Mouse (Mus musculus): ENCODE measurements around the gene Itch.
"Not testable (repeated sequence)": the region's sequence is repeated elsewhere in the genome, so short reads cannot be mapped to it uniquely, and the experiment has no call there.

Itch gene

GRCm38 (mm10) chr2:155133011-155133976 is at the start of gene Itch:
Gene Itch (plus strand): TSS chr2:155133509.
- DNase-seq (ENCODE audit: low spot score in 2 of 2) = peak; percentile 92 to 97

GRCm38 (mm10) chr2:155084546-155084945 is 48.8 kb upstream of the Itch start:
- DNase-seq (ENCODE audit: low spot score in 2 of 2) = no peak

DNA sequence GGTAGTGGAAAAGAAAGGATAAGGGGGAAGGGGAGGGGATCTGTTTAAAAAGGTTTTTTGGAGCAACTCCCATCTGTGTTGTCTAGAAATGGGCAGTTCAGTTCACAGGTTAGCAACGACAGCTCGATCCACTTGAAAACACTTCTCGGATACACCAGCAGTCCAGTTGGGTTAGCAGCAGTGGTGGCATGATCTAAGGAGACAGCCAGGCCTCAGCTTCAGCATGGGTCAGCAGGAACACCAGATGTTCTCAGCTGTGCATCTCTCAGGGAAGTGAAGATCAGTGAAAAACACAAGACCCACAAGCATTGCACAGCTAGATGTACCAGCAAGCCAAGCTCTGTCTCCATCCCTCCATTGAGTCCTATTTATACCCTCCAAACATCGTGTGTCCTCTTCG is 47.0 kb upstream of the Itch start:
- DNase-seq (ENCODE audit: low spot score in 2 of 2) = no peak

DNA sequence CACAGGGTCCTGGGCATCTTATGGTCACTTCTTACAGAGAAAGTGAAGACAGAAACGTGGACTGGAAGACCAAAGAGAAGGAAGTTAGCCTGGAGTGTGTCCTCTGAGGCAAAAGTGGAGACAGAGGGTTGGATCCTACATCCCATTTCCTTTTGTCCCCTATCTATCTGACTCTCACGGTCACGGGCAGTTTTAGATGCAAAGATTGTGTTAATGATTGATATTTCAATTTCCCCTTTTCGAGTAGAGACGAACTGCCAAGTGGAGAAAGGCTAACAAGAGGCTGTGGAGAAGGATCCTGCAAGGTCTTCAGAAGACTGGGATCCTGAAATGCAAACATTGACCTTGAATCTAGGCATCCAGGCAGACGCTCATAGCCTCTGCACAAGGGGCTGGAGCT is 45.0 kb upstream of the Itch start:
- DNase-seq (ENCODE audit: low spot score in 2 of 2) = no peak

DNA sequence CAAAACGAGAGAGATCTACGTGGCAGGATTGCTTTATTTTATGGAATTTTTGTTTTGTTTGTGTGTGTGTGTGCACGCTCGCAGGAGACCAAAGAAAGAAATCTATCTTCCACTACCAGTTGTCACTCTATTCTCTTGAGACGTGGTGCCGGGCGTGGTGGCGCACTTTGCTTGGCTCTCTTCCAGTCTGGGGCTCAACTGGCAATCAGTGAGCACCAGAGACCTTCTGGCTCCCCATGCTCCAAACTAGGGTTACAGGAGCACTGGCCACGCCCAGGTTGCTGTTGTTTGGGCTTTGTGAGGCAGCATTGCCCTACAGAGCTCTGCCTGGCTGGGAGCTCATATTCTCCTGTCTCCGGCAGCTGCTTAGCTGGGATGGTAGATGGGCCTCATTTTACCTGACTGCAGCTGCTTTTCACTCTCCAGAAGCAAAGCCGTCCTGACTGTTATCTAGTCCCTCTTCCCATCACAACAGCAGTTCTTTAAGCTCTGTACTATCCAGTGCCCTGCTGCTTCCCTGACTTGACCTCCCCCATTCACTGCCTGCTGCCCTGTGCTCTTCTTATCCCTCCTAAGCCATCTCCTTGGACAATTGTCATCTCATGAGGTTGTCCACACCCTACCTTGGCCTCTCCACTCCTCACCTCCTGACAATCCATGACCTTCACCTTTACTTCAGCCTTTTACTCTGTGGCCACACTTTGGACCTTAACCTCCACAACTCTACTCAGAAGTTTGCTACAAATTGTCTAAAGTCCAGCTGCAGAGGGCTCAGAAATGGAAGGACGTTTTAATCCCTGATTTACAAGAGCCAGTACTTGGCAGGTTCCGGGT is 42.2 kb upstream of the Itch start:
- peak; percentile 85 to 86 for DNase-seq (ENCODE audit: low spot score in 2 of 2)

GRCm38 (mm10) chr2:155091743-155092075 is 41.6 kb upstream of the Itch start:
- no peak for DNase-seq (ENCODE audit: low spot score in 2 of 2)

DNA sequence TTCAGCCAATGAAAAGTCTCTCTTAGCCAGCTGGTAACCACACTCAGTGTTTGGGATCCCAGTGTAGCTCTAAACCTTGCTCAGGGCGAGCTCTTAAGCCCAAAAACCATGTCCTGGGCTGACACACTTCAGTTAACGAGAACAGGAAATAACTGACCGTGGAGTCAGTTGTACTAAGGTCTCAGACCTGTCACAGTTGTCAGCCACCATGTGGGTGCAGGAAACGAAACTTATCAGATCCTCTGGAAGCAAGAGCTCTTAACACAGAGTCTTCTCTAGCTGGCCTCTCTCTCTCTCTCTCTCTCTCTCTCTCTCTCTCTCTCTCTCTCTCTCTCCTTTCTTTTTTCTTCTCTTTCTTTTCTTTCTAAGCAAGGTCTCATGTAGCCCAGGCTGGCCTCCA is 39.9 kb upstream of the Itch start:
- no peak for DNase-seq (ENCODE audit: low spot score in 2 of 2)

- peak in 1 of 2 experiments; percentile 19 for DNase-seq (ENCODE audit: low spot score in 2 of 2)
Measured at GRCm38 (mm10) chr2:155098720-155099380, 34.5 kb upstream of the Itch start.

DNA sequence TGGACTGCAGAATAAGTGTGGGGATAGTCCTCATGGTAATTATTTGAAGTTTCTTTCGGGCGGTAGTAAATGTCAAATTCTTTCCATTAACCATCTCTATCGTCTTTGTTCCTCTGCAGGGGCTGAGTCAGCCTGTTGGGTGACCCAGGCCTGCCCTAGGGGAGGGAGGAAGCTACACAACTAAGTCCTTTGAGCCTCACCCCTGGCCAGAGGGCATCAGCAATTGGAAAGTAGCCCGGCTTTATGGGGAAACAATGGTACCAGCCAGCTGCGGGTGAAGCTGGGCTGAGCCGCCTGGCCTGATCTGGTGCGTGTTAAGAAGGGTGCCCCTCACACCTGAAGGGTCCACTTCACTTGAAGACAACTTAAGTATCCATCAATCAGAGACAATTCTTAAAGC is 33.9 kb upstream of the Itch start:
- no peak for DNase-seq (ENCODE audit: low spot score in 2 of 2)

GRCm38 (mm10) chr2:155099994-155100795 is 33.1 kb upstream of the Itch start:
- DNase-seq (ENCODE audit: low spot score in 2 of 2) = no peak

DNA sequence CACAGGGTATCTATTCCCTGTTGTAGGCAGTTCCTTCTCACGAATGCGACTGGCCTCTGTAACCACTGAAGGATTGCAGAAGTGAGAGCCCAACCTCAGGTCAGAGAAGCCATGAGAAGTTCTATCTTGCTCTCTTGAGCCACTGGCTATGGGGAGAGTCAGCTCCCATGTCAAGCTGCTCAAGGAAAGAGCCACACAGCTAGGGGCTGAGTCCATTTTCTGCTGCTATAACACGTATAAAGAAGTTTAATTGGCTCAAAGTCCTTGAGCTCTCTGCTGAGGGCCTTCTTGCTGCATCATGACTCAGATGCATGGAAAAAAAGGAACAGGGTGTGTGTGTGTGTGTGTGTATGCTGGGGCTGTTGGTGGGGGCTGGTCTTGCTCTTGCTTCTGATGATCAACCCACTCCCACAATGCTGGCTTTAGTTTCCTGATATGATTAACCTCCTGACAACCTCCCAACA is 32.5 kb upstream of the Itch start:
- DNase-seq (ENCODE audit: low spot score in 2 of 2) = no peak

GRCm38 (mm10) chr2:155101761-155102181 is 31.5 kb upstream of the Itch start:
- DNase-seq (ENCODE audit: low spot score in 2 of 2) = no peak

DNA sequence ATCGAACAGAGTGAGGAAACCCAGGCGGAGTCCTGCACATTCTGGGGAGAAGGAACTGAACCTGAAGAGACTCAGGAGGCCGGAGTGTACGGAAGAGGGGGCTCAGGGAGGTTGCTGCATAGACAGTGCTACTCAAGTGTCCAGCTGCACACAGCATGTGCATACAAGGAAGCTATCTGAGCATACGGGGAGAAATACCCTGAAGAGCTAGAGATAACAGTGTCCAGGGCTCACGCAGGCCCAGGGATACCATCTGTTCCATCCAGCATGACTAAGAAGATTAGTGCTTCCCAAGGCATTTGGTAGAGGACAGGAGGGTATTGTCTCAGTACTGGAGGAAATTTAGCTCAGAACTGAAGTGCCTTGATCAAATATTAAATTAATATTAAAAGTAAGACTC is 29.7 kb upstream of the Itch start:
- DNase-seq (ENCODE audit: low spot score in 2 of 2) = no peak

- DNase-seq (ENCODE audit: low spot score in 2 of 2) = not testable (repeated sequence)
Measured at GRCm38 (mm10) chr2:155107276-155107675, 26.0 kb upstream of the Itch start.

GRCm38 (mm10) chr2:155115216-155115830 is 18.0 kb upstream of the Itch start:
- no peak for DNase-seq (ENCODE audit: low spot score in 2 of 2)

DNA sequence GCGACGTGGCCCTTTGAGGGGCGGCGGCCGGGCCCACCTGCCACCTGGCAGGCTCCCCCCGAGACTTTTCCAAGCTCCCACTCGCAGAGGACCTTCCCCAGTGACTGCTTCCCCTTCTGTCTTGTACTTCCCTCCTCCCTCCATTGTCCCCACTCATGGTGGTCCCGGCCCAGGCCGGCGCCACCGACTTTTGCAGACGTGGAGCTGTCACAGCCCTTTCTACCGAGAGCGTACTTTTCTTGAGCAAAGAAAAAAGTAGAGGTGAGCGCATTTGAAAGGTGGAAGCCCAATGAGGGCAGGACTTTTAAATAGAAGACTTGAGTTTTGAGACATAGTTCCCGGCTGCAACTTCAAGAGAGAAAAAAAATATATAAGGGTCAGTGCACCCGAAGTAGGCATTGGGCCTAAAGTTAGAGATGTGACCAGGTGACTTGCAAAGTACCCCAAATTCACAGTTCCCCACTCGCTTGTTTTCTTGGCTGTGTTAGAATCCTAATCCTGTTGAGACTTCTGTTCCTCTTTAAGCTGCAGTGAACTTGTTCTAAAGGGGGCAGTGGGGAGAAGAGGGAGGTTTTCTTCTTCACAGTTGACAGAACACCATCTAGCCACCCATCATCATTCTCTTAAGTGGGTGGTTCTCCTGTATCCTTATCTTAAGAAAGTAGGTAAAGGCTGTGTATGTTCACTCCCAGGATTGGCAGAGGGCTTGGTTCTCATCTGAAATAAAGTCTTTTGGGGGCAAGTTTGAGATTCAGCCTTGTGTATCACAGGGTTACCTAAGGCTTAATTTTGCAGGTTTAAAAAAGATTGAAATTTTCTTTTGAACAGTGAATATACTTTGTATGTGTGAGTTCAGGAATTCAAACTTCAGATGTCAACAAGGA is 910 bp downstream of the Itch start:
- peak in 1 of 2 experiments; percentile 20 for DNase-seq (ENCODE audit: low spot score in 2 of 2)

DNA sequence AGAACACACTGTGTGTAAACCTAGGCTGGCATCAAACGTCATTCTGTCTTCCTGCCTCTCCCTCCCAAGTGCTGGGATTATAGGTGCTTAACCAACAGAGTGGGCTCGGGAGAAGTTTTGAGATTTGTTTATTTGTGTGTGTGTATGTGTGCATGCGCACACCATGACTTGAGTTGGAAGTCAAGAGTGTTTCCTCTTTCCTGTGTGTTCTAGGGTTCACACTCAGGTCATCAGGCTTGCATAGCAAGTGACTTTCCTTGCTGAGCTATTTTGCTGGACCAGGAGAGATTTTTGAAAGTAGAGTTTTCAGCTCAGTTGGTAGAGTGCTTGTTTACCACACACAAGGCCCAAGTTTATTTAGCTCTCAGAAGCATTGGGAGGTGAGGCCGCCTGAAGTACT is 1.8 kb downstream of the Itch start:
- no peak for DNase-seq (ENCODE audit: low spot score in 2 of 2)

DNA sequence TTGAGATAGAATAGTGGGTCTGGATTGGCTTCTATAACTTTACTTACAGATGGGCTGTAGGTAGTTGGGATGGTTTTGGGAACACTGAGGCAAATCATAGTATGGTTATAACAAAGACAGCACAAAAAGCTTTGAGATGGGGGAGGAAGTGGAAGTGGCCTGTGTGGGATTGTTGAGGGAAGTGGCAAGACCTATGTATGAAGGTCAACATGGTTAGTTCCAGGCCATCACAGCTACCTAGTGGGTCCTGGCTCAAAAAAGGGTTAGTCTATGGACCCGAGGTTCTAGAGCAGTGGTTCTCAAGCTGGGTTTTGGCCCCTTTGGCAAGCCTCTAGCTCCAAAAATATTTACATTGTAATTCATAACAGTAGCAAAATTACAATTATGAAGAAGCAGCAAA is 2.2 kb downstream of the Itch start:
- no peak for DNase-seq (ENCODE audit: low spot score in 2 of 2)

DNA sequence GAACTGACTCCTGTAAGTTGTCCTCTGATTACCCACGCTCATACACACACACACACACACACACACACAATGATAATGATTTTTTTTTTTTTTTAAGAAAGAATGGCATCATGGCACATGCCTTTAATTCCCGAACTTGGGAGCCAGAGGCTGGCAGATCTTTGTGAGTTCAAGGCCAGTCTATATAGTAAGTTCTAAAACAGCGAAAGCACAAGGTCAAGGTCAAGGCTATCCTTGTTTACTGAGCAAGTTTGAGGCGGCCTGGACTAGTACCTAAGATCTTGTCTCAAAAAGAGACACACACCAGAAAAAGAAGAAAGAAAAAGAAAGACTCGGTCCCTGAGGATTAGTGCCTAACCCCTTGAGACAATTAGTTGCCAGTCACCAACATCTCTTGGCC is 7.7 kb downstream of the Itch start:
- DNase-seq (ENCODE audit: low spot score in 2 of 2) = no peak
